Mouse (Mus musculus): ENCODE measurements at regions not wholly inside any gene's neighbourhood (a gene's known extent, or its start where the extent isn't known, plus 50 kb on each side); places are given as distances from the start of the nearest gene placed in this dataset.
A peak's percentile ranks its signal among the peaks of the same experiment; 100 is the strongest.

DNA sequence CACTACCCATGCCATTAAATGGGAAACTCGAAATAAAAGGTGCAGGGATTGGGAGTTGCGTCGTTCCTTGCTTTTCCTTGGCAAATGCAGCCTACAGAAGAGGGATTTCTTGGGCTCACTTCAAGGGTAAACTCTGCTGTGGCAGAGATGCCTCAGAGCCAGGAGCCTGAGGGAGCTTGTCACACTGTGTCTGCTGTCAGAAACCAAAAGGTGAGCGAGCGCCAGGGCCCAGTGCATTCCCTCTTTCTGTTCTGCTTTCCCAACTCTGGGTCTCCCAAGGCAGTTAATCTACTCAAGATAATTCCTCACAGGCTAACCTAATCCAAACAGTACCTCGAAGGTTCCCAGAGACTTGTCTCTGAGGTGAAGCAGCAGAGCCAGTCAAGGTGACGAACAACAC is 179.5 kb downstream of the Ttc8 start:
- no peak for DNase-seq

DNA sequence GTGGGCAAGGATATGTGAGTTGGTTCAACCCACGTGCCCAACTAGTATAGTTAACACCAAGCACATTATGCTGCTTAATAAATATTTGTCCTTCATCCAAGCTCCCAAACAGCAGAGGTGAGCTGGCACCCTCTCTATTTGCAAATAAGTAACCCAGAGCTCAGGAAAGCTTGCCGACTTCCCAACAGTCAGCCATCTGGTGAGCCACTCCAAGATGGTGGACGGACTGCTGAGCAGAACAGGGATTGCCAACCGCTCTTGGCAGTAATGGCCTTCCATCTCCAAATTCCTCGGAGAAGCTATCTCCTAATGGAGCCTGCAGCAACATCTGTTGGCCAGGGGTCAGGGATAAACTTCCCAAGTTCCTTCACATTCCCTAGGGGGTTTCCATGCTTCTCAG is 188.2 kb downstream of the Ttc8 start:
- DNase-seq: no peak

DNA sequence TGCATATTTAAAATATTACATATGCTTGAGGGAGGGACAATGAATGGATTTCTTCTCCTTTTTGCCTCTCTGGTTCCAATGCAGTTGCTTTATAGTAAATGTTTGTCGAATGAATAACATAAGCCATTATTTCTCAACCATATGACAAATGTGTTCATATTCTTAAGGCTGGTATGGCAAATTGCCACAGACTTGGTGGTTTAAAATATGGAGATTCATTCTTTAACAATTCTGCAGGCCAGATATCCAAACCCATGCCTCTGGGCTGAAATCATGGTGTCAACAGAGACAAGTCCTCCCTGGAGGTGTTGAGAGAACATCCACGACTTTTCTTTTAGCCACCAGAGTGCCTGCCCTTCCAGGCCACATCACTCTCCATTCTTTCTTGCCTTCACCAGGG is 193.4 kb downstream of the Ttc8 start:
- no peak for DNase-seq

DNA sequence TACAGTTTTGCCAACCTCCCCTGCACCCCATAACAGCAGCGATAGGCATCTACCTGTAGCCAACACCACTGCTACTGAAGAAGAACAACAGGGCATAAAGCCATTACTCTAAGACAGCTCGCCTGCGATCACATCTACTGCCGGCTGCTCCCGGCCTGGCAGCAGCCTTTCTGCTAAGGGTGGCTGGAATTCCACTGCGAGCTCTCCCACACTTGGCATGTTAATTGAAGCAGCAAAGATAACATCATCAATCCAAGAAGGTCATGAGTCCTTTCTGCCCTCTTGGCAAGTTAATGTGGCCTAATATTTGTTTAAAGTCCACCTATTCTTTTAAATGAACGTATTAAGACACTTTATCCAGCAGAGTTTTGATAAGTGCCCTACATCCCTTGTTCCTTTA is 196.1 kb downstream of the Ttc8 start:
- no peak for DNase-seq

DNA sequence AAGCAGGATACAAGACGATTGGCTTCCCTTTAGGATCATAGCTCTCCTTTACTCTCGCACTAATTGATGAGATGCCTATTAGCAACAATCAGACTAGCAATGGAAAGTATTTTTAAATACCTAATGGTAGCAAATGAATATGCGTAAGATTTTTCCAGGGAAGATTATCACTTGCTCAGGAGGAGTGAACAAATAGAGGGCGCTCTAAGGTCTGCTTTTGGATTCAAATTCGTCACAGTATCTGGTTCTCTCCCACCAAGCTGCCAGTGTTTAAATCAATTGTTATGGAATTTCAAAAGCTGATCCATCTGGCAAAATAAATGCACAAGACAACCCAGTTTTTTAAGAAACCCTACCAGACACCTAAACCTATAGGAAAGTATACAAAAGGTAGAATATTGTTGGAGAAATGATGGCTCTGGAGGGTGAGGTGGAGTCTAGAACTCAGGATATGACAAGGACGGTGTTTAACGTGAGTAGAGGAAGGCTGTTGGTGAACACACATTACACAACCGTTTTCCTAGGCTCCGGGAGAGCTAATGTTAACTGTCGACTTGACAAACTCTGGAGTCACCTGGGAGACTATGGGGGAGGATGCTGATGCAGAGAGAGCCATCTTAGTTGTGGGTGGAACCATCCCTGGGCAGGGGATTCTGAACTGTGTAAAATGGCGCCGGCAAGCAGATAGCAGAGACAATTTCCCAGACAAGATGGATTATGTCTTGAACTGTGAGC is 198.2 kb downstream of the Ttc8 start:
- no peak for DNase-seq

DNA sequence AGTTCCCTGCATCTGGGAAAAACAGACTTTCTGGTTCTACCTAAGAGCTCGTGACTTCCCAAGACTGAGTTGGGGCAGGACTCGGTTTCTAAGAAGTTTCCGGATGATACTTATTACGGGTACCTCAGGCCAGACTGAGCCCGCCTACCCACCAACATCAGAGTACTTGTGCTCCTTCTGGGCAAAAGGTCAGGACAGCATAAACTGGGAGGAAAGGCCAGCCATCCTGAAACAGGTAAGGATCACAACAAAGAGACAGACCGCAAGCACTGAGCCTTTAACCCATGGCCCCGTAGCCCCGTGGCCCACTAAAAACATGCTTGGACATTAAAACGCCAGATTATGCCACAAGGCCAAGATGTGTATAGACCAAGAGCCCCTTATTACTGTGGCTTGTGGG is 199.6 kb downstream of the Ttc8 start:
- no peak for DNase-seq

DNA sequence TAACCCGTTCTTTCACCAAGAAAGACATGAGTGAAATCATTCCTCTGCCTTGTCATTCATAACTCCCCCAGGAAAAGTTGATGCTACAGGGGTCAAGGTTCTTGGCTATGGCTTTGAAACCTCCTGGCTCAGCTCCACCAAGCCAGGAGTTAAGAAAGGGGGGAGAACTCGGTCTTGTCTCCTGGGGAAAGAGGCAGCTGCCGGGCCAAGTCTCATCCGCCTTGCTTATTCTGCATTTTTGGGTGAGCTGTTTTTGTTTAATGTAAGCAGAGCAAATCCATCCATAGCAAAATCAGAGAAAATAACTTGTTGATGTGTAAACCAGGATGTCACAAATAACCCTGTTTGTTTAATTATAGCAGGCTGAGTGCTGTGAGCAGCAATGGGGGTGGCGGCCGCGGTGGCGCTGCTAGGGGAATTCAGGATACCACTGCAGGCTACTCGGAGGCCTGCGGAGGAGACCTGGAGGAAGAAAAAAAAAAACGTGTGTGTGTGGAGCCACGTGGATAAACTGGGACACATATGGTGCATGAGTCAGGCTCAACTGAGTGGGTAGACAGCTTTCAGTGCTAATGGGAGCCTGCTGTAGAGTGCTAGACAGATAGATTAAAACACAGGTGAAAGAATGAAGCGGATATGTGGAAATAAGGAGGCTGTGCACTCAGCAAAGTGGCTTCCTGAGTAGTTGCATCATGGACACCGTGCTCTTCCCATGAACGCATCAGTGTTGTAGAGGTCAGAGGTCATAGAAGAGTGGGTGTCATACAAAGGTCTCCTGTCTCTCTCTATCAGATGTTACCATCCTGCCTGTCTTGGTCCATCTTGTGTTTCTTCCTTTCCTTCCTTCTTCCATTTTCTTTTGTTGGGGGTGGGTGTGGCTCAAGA is 203.5 kb downstream of the Ttc8 start:
- DNase-seq: peak; percentile 16

DNA sequence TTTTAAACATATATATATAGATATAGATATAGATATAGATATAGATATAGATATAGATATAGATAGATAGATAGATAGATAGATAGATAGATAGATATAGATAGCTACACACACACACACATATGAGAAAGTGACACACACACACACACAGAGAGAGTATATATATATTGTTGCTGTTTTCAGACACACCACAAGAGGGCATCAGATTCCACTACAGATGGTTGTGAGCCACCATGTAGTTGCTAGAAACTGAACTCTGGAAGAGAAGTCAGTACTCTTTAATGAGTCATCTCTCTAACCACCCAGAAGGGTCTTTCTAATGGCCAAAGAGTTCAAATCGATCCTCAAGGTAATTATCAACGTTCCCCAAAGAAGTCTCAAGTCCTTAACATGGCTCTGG is 205.8 kb downstream of the Ttc8 start:
- no peak for DNase-seq
